Mouse (Mus musculus): ENCODE data around the gene Ywhab.

Ywhab gene

GRCm38 (mm10) chr2:164007987-164008545, 13.3 kb downstream of the Ywhab start:
- intact Hi-C loops (cut with DNase I): loop anchor here (5.0 kb wide), 1 partner anchor 59 kb away; no protein-coding TSS in a partner anchor

- intact Hi-C loops (cut with DNase I): loop anchor here (5.0 kb wide), 1 partner anchor 58 kb away; no protein-coding TSS in a partner anchor
Observed at GRCm38 (mm10) chr2:164009227-164009626, 14.5 kb downstream of the Ywhab start.

- intact Hi-C loops (cut with DNase I): no loop called here
Observed at GRCm38 (mm10) chr2:164010496-164010895, 15.7 kb downstream of the Ywhab start.

GRCm38 (mm10) chr2:164010944-164011343, 16.2 kb downstream of the Ywhab start:
- intact Hi-C loops (cut with DNase I): no loop called here

- intact Hi-C loops (cut with DNase I): no loop called here
Observed at GRCm38 (mm10) chr2:164015304-164015703, 20.5 kb downstream of the Ywhab start.

- intact Hi-C loops (cut with DNase I): no loop called here
Observed at GRCm38 (mm10) chr2:164018910-164019309, 24.1 kb downstream of the Ywhab start.

GRCm38 (mm10) chr2:164019943-164020342, 25.2 kb downstream of the Ywhab start:
- intact Hi-C loops (cut with DNase I): no loop called here

- intact Hi-C loops (cut with DNase I): no loop called here
Observed at GRCm38 (mm10) chr2:164022104-164022503, 27.3 kb downstream of the Ywhab start.

GRCm38 (mm10) chr2:164025150-164025549, 30.4 kb downstream of the Ywhab start, which contains the start of gene Pabpc1l:
TSS of gene Pabpc1l (plus strand) at chr2:164025450.
- intact Hi-C loops (cut with DNase I): no loop called here

- intact Hi-C loops (cut with DNase I): no loop called here
Observed at GRCm38 (mm10) chr2:164031147-164031546, 36.4 kb downstream of the Ywhab start.

GRCm38 (mm10) chr2:164032973-164033372, 38.2 kb downstream of the Ywhab start:
- intact Hi-C loops (cut with DNase I): no loop called here

GRCm38 (mm10) chr2:164036520-164037019, 41.8 kb downstream of the Ywhab start:
- intact Hi-C loops (cut with DNase I): no loop called here

- intact Hi-C loops (cut with DNase I): no loop called here
Observed at GRCm38 (mm10) chr2:164038407-164039028, 43.8 kb downstream of the Ywhab start.

GRCm38 (mm10) chr2:164040949-164041348, 46.2 kb downstream of the Ywhab start:
- intact Hi-C loops (cut with DNase I): no loop called here

GRCm38 (mm10) chr2:164041523-164041922, 46.8 kb downstream of the Ywhab start:
- intact Hi-C loops (cut with DNase I): no loop called here

- intact Hi-C loops (cut with DNase I): no loop called here
Observed at GRCm38 (mm10) chr2:164047197-164047690, 52.5 kb downstream of the Ywhab start.

GRCm38 (mm10) chr2:164053767-164054166, 59.0 kb downstream of the Ywhab start:
- intact Hi-C loops (cut with DNase I): no loop called here

- intact Hi-C loops (cut with DNase I): no loop called here
Observed at GRCm38 (mm10) chr2:164054671-164055070, 59.9 kb downstream of the Ywhab start.

GRCm38 (mm10) chr2:164059634-164060235, 65.0 kb downstream of the Ywhab start:
- intact Hi-C loops (cut with DNase I): no loop called here

Measured in adrenal gland (tissue).